Mouse (Mus musculus) stomach, postnatal 0 days (tissue): ENCODE data around the gene Hoxa1. TPM values are rescaled to one million over a fixed set of nuclear protein-coding genes. Genes with fewer than 3 reads are reported as not detected.

Experiments used
- ATAC-seq: fragments of 200-750 bp; cut with Nextera tagmentation; 2 replicates; pipeline ENCODE4 v1.8.0; 2017; ENCODE audit not compliant: low FRiP score, low TSS enrichment
- DNase-seq: peaks from one replicate; pipeline ENCODE4 v3.0.0-alpha.2; 2016; ENCODE audit warnings: low spot score
- H3K27ac ChIP-seq: fragments of 300-500 bp; sonication (generic); replicated peaks from 2 replicates; pipeline ENCODE4 v1.5.1; 2014; ENCODE audit warnings: mild to moderate bottlenecking, control low read depth
- H3K27me3 ChIP-seq: fragments of 300-500 bp; sonication (generic); 2 replicates; pipeline ENCODE4 v1.6.1; 2014; ENCODE audit warnings: low read length; ENCODE audit not compliant: control insufficient read depth, insufficient read depth
- H3K36me3 ChIP-seq: fragments of 300-500 bp; sonication (generic); 2 replicates; pipeline ENCODE4 v1.6.1; 2014; ENCODE audit warnings: low read length, mixed read lengths; ENCODE audit not compliant: control insufficient read depth, insufficient read depth
- H3K4me1 ChIP-seq: fragments of 300-500 bp; sonication (generic); replicated peaks from 2 replicates; pipeline ENCODE4 v1.6.1; 2014; ENCODE audit warnings: antibody characterized with exemption; ENCODE audit not compliant: control insufficient read depth, insufficient read depth
- H3K4me2 ChIP-seq: fragments of 300-500 bp; sonication (generic); replicated peaks from 2 replicates; pipeline ENCODE4 v1.6.1; 2014; ENCODE audit warnings: low read depth, mild to moderate bottlenecking, control low read depth, moderate library complexity
- H3K4me3 ChIP-seq: fragments of 300-500 bp; sonication (generic); 2 replicates; pipeline ENCODE4 v1.5.1; 2014; ENCODE audit warnings: low read depth, low read length, control low read depth
- H3K9ac ChIP-seq: fragments of 300-500 bp; sonication (generic); 2 replicates; pipeline ENCODE4 v1.6.1; 2014; ENCODE audit warnings: mild to moderate bottlenecking, low read length, control low read depth, mixed read lengths
- H3K9me3 ChIP-seq: fragments of 300-500 bp; sonication (generic); 2 replicates; pipeline ENCODE4 v1.6.1; 2016; ENCODE audit warnings: low read length; ENCODE audit not compliant: control insufficient read depth
- CTCF ChIP-seq: IDR thresholded peaks from 2 replicates; pipeline ENCODE4 v1.5.1; 2016; ENCODE audit warnings: antibody characterized with exemption, low read depth, mild to moderate bottlenecking, moderate library complexity
- EP300 ChIP-seq: optimal IDR thresholded peaks from 2 replicates; pipeline ENCODE3; 2016; ENCODE audit warnings: antibody characterized with exemption
- WGBS: fragments of 180-500 bp; shearing (Covaris S2); extraction: QIAGEN DNeasy Blood & Tissue Kit; methylation state at CpG from one replicate; pipeline ENCODE4 v1.1.7; 2014; 5-methylcytosine and 5-hydroxymethylcytosine counted together
- polyA plus RNA-seq: library from polyadenylated mRNA; unstranded; fragments of >200 nt; fragmentation: Nextera tagmentation; extraction: Ambion mirVana; gene quantifications from 2 replicates; pipeline ENCODE4 v1.2.1, GENCODE M21; 2015

Hoxa1 gene
- polyA plus RNA-seq, 1 experiment from 2014 or later, result 0.35 TPM

DNA sequence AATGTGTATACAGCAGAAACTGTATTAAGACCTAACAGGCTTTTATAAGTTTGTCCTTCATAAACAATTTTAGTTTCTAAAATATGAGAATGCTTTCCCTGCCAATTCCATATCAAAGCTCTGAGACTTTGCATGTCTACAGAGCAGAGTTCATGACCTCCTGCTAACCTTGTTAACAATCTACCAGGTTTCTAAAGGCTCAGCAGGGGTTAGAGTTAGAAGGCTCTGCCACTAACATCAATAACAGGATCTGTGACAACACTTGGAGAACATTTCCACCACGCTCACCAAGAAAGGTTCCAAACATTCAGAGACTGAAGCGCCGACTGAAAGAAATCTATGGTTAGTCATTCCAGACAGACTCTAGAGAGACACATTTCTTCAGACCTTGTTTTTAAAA is 51.9 kb downstream of the Hoxa1 start:
- no peaks in the 10 kb centered on the region for H3K27me3 ChIP-seq
- ATAC-seq, result no peak
- 34% methylated on average over 3 of the region's 3 CpGs for WGBS

More for the DNA sequence above, 51.9 kb downstream of the Hoxa1 start:
- Histone ChIP-seq H3K9ac (no peak overlapping the region), H3K9me3 (no peaks in the 10 kb centered on the region), H3K27ac (no peak overlapping the region), H3K4me2 (no peak overlapping the region), H3K4me3 (no peak overlapping the region), H3K36me3 (no peaks in the 10 kb centered on the region), H3K4me1 (no peaks in the 10 kb centered on the region)
- TF ChIP-seq CTCF (no peak), EP300 (no peak)
- no peak for DNase-seq

Other genes starting within 250 kb of the Hoxa1 start
- gene Skap2, start 145.8 kb downstream of the Hoxa1 start, polyA plus RNA-seq, result 26.8 and 27.3 TPM in 2 replicates
- gene Hoxa2, start 6.5 kb upstream of the Hoxa1 start, polyA plus RNA-seq, result 5.1 and 5.3 TPM in 2 replicates
- gene 5730596B20Rik, start 19.2 kb upstream of the Hoxa1 start, polyA plus RNA-seq, result 0.90 and 0.99 TPM in 2 replicates
- 2.5 and 2.6 TPM in 2 replicates for gene Hoxa4, start 33.4 kb upstream of the Hoxa1 start, polyA plus RNA-seq
- 8.4 and 8.9 TPM in 2 replicates for gene Hoxa5, start 46.3 kb upstream of the Hoxa1 start, polyA plus RNA-seq
- 0.33 and 0.80 TPM in 2 replicates for gene Hoxa6, start 50.4 kb upstream of the Hoxa1 start, polyA plus RNA-seq
- gene Hoxa3, start 55.0 kb upstream of the Hoxa1 start, polyA plus RNA-seq, result 2.8 and 2.9 TPM in 2 replicates
- 0.21 TPM in 1 of 2 replicates, not detected in the other for gene Gm28308, start 55.0 kb upstream of the Hoxa1 start, polyA plus RNA-seq
- 8.1 and 8.5 TPM in 2 replicates for gene Hoxa7, start 63.5 kb upstream of the Hoxa1 start, polyA plus RNA-seq
- gene Hoxa9, start 72.8 kb upstream of the Hoxa1 start, polyA plus RNA-seq, result 0.13 and 0.61 TPM in 2 replicates
- gene Hoxa10, start 82.5 kb upstream of the Hoxa1 start, polyA plus RNA-seq, result 0.06 TPM in 1 of 2 replicates, not detected in the other
- not detected in 2 replicates for gene Hoxa11, start 87.5 kb upstream of the Hoxa1 start, polyA plus RNA-seq
- not detected in 2 replicates for gene Hoxa13, start 102.6 kb upstream of the Hoxa1 start, polyA plus RNA-seq
- gene Evx1, start 155.2 kb upstream of the Hoxa1 start, polyA plus RNA-seq, result not detected in 2 replicates